ENCODE assay signal across 12 mouse cellular contexts in the genomic region with DNA sequence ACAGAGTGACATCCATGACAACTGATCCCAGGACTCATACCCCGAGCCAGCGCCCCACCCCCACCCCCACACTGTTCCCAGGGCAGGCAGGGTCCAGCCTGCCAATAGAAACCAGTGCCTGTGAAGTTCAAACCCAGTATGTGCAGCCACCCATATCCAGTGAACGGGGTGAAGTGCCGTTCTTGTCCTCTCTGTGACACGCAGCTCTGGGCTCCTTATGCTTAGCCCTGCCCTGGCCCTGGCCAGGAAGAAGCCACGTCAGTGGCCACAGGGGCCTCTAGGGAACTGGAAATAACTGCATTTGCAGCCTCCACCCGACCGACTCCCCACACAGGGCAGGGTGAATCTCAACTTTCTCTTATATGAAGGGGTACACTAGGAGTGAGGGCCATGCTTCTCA. TPM values are rescaled to one million over a fixed set of nuclear protein-coding genes. Genes with fewer than 3 reads are reported as not detected.
DNase-seq lines count a peak whose midpoint lies in the region; ATAC-seq and TF ChIP-seq lines count a peak whose summit lies in the region.
"Had no signal": no experiment of that assay in that cellular context is flagged by ENCODE, and none has a peak within 500 bp of the region (broad histone marks: within the 10 kb centered on the region; RNA-seq: fewer than 3 reads in every experiment).

No protein-coding gene starts in this region.

- H3K9ac ChIP-seq in embryonic facial prominence, embryonic 12.5 days = 0 out of 2 replicates have a peak overlapping the region, but pooled peaks have one; percentile 2
- no peak overlapping the region for H3K9ac ChIP-seq in heart, embryonic 15.5 days
- H3K9ac ChIP-seq in limb, embryonic 14.5 days (ENCODE audit: low read depth, low read length, severe bottlenecking) = no peak overlapping the region
- H3K9ac ChIP-seq: forebrain, postnatal 0 days; lung, embryonic 14.5 days had no signal

- no peaks in the 10 kb centered on the region for H3K9me3 ChIP-seq in embryonic facial prominence, embryonic 12.5 days
- no peaks in the 10 kb centered on the region for H3K9me3 ChIP-seq in heart, embryonic 15.5 days (replicated peaks)
- H3K9me3 ChIP-seq in limb, embryonic 14.5 days (ENCODE audit: control insufficient read depth, low read length) = no peaks in the 10 kb centered on the region

- H3K36me3 ChIP-seq in embryonic facial prominence, embryonic 12.5 days = peaks cover 70% of the 10 kb centered on the region
- peaks cover 27% of the 10 kb centered on the region for H3K36me3 ChIP-seq in heart, embryonic 15.5 days
- H3K36me3 ChIP-seq in limb, embryonic 14.5 days (ENCODE audit: control insufficient read depth, insufficient read depth, low read length) = peaks cover 80% of the 10 kb centered on the region

- H3K4me1 ChIP-seq in embryonic facial prominence, embryonic 12.5 days = peaks cover 8% of the 10 kb centered on the region
- H3K4me1 ChIP-seq in heart, embryonic 15.5 days (replicated peaks) = peaks cover 71% of the 10 kb centered on the region
- peaks cover 24% of the 10 kb centered on the region for H3K4me1 ChIP-seq in limb, embryonic 14.5 days (ENCODE audit: control insufficient read depth, insufficient read depth, low read length)

- H3K4me2 ChIP-seq in embryonic facial prominence, embryonic 12.5 days (replicated peaks) = no peak overlapping the region
- H3K4me2 ChIP-seq in heart, embryonic 15.5 days = no peak overlapping the region
- no peak overlapping the region for H3K4me2 ChIP-seq in limb, embryonic 14.5 days (replicated peaks; ENCODE audit: low read depth, low read length, severe bottlenecking)
- H3K4me2 ChIP-seq: lung, embryonic 14.5 days had no signal

- no peaks in the 10 kb centered on the region for H3K27me3 ChIP-seq in embryonic facial prominence, embryonic 12.5 days
- no peaks in the 10 kb centered on the region for H3K27me3 ChIP-seq in heart, embryonic 15.5 days
- no peaks in the 10 kb centered on the region for H3K27me3 ChIP-seq in limb, embryonic 14.5 days (ENCODE audit: control insufficient read depth, insufficient read depth, low read length)

- H3K27ac ChIP-seq in embryonic facial prominence, embryonic 12.5 days = 0 out of 2 replicates have a peak overlapping the region, but pooled peaks have one; percentile 26
- H3K27ac ChIP-seq in heart, embryonic 15.5 days = peak overlapping the region; percentile 34; the same call in 1 of the 2 replicates
- 0 out of 2 replicates have a peak overlapping the region, but pooled peaks have one; percentile 35 for H3K27ac ChIP-seq in limb, embryonic 14.5 days (replicated peaks; ENCODE audit: low read depth, low read length)

- no peak for TF ChIP-seq POLR2A in limb, embryonic 14.5 days (IDR thresholded peaks at IDR 0.05; ENCODE audit: borderline replicate concordance, extremely low read depth, insufficient read depth, insufficient read length)

- WGBS in embryonic facial prominence, embryonic 12.5 days = 76% methylated on average over 8 of the region's 8 CpGs
- 44% methylated on average over 8 of the region's 8 CpGs for WGBS in heart, embryonic 15.5 days
- WGBS in limb, embryonic 14.5 days = 86% methylated on average over 8 of the region's 8 CpGs

- DNase-seq in kidney, adult 11 months = peak; percentile 26
- DNase-seq in kidney, postnatal 10 days = no peak
- no peak for DNase-seq in limb, embryonic 14.5 days (ENCODE audit: low spot score)
- no peak for DNase-seq in thymus, postnatal 25 days
- no peak for DNase-seq in lung, postnatal 25 days (ENCODE audit: low spot score)
- DNase-seq: cerebellum, adult 9-10 months; forebrain, postnatal 0 days; lung, embryonic 14.5 days; spleen, adult 18-20 months; thymus, postnatal 14 days had no signal

- no peak overlapping the region for H3K4me3 ChIP-seq in embryonic facial prominence, embryonic 12.5 days
- no peak overlapping the region for H3K4me3 ChIP-seq in heart, embryonic 15.5 days
- no peak overlapping the region for H3K4me3 ChIP-seq in limb, embryonic 14.5 days (replicated peaks; ENCODE audit: low read length)

- no peak for ATAC-seq in embryonic facial prominence, embryonic 12.5 days (ENCODE audit: insufficient number of reproducible peaks, insufficient read depth, low FRiP score, low TSS enrichment)
- no peak for ATAC-seq in heart, embryonic 15.5 days (replicated peaks; ENCODE audit: insufficient number of reproducible peaks, insufficient read depth, low FRiP score, low read depth)
- peak; percentile 41; the same call in 1 of the 2 replicates for ATAC-seq in limb, embryonic 14.5 days (ENCODE audit: low FRiP score, low read depth)
- ATAC-seq: forebrain, postnatal 0 days had no signal

RNA-seq across cellular contexts. Expression of a gene that starts 25.6 kb away (rescaled TPM):
- 11.6 and 12.3 TPM in 2 replicates for polyA plus RNA-seq in embryonic facial prominence, embryonic 12.5 days (2016; fragmentation: Nextera tagmentation; extraction: Ambion mirVana)
- polyA plus RNA-seq in heart, embryonic 15.5 days (2015; fragmentation: Nextera tagmentation; extraction: Ambion mirVana) = 6.8 and 8.0 TPM in 2 replicates
- polyA plus RNA-seq in limb, embryonic 14.5 days (2012; rRNA removed) = 24.4 and 32.4 TPM in 2 replicates
- 14.1 and 19.3 TPM in 2 replicates for polyA plus RNA-seq in limb, embryonic 14.5 days (2014; fragmentation: Nextera tagmentation; extraction: Ambion mirVana)

RNA-seq across cellular contexts. Expression of a gene that starts 39.3 kb away (rescaled TPM):
- polyA plus RNA-seq in embryonic facial prominence, embryonic 12.5 days (2016; fragmentation: Nextera tagmentation; extraction: Ambion mirVana) = 256 and 268 TPM in 2 replicates
- 221 and 295 TPM in 2 replicates for polyA plus RNA-seq in heart, embryonic 15.5 days (2015; fragmentation: Nextera tagmentation; extraction: Ambion mirVana)
- 216 and 283 TPM in 2 replicates for polyA plus RNA-seq in limb, embryonic 14.5 days (2012; rRNA removed)
- polyA plus RNA-seq in limb, embryonic 14.5 days (2014; fragmentation: Nextera tagmentation; extraction: Ambion mirVana) = 296 and 305 TPM in 2 replicates

RNA-seq across cellular contexts. Expression of a gene that starts 42.6 kb away (rescaled TPM):
- polyA plus RNA-seq in embryonic facial prominence, embryonic 12.5 days (2016; fragmentation: Nextera tagmentation; extraction: Ambion mirVana) = 14.6 and 16.3 TPM in 2 replicates
- 10.8 and 11.7 TPM in 2 replicates for polyA plus RNA-seq in heart, embryonic 15.5 days (2015; fragmentation: Nextera tagmentation; extraction: Ambion mirVana)
- 9.0 and 9.2 TPM in 2 replicates for polyA plus RNA-seq in limb, embryonic 14.5 days (2012; rRNA removed)
- 13.6 and 14.5 TPM in 2 replicates for polyA plus RNA-seq in limb, embryonic 14.5 days (2014; fragmentation: Nextera tagmentation; extraction: Ambion mirVana)
